Mouse (Mus musculus) right cerebral cortex, postnatal 14 days (tissue): ENCODE measurements around the gene Saa3.
"Not testable (repeated sequence)": the region's sequence is repeated elsewhere in the genome, so short reads cannot be mapped to it uniquely, and the experiment has no call there.

Experiments used
- DNase-seq: peaks from one replicate; pipeline ENCODE4 v3.0.0; 2022

Gene Saa3

DNA sequence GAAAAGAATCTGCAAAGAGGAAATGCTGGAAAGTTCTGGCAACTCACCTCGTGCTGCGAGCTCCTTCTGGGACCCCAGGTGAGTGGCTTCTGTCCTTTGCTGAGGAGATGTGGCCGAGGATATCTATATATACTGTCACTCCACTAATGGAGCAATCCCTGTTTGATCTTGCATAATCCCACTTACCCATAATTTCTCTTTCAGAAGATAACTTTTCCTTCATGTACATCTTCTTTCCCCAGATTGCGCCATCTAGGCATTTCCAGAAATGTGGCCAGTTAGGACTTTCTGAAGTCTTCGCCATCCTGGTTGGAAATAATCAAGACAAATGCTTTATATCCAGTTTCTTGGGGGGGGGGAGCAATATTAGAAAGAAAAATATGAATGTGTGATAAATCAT, at the start of gene Saa3:
Gene Saa3 (minus strand): TSS at position 101 of the 400 bp plus-strand sequence.
- DNase-seq = no peak

DNA sequence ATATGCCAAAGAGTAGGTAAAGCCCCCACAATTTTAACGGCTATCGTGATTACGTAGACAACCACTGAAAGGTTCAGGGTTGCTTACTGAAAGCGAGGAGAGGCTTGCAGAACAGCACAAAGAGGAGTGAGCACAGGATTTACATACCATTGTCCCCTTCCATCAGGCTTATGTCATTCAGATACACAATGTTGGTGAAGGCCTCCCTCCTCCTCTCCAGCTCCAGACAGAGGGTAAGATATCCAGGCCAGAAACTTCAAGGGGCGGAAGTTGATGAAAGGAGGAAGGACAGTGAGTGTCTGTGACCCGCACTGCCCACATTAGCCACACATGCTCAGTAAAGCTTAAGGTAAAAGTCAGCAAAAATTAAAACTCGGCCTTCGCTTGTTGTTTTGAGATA, 49.2 kb upstream of the Saa3 start:
- DNase-seq = no peak

DNA sequence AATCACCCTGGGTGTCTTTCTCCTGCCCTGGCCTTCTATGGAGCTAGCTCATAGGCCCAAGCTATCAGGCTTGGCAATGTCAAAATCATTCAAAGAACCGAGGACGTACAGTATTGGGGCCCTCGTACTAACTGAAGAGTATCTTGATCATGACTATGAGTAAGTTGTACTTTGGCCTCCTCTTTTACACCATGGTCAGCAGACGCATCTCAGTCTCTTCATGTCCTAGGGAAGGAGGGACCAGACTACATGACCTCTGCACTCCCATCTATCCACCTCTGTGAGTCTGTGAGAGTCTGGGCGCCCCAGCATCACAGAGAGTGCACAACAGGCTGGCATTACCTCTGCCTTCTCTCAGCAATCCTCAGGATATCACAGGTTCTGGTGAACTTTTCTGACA, 47.1 kb upstream of the Saa3 start:
- no peak for DNase-seq

DNA sequence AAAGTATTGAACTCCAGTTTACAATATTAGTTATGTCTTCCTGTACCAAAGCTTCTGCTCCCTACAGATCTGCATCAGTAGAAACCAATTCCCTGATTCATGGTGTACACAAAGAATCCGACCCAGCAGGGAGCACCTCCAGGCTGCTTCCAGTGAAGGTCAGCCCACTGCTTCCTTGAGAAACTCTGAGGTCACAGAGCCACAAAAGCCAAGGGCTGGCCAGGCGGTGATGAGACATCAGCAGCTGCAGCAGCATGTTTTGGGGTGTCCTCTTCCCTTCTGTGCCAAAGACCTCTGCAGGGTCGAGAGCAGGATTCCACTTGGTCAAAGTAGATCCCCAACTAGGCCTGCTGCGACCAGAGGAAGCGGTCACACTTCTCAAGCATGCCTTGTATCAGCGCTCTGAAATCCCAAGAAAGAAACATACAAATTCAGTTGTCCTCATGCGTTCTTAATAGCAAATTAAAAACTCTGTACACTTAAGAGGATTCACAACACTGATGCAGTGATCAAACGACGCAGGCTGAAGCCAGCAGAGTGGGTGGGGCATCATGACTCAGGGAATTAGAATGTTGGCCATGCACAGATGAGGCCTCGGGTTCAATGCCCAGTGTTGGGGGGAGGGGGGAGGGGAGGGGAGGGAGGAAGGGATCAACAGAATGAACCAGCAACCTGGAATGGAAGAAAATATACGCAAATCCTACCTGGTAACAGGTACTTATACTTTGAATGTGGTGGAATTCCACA, 45.7 kb upstream of the Saa3 start:
- no peak for DNase-seq

DNA sequence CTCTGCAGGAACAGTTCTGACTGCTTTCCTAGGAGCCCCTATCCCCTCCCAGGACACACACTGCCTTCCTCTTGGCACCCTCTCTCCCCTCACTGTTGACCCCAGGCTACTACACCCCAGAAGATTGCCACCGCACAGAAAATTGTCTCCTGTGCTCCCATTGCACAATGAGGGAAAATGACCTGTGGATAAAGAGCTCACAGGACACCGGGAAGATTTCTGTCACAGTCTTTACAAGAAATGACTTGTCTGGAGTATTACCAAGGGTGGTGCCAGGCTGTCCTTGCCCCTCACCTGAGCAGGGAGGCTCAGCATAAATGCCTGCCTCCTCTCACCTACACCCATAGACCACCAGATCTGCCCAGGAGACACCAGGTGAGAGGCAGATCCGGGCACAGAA, 36.0 kb upstream of the Saa3 start, which contains the start of gene Saa2:
Gene Saa2 (plus strand): TSS at position 301 of the 400 bp plus-strand sequence.
- no peak for DNase-seq

DNA sequence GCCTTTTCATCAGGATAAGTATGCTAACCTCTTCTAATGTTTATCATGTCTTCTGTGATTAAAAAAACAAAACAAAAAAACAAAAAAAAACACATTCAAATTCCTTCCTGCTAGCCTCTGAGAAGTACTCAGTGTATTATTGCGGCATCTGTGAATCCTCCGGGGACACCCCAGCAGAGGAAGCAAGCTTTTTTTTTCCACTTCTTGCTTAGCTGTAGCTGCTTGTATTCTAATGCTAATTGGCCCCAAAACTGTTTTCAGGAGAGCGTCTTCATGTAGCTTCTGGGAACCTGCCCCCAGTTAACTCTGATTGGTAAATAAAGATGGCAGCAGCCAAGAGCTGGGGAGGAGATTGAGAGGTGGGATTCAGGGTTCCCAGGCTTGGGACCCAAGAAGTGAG, 33.0 kb upstream of the Saa3 start:
- DNase-seq = no peak

DNA sequence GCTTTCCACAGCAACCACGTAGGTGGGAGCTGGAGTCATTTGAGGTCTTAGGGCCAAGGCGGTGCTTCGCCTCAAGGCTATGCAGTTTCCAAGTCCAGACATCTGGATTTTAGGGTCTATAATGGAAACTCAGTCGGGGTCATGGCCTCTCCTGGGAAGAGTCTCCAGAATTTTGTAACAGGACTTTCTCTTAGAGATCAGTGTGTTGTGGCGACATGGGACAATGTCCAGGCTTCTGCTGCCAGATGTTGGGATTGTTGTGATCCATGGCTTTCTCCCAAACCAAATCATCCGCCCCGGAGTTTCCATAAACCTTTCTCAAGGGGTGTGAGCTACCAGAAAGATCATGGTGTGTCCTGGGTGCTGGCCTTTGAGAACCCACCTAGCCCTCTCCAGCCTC, 30.9 kb upstream of the Saa3 start:
- DNase-seq = no peak

DNA sequence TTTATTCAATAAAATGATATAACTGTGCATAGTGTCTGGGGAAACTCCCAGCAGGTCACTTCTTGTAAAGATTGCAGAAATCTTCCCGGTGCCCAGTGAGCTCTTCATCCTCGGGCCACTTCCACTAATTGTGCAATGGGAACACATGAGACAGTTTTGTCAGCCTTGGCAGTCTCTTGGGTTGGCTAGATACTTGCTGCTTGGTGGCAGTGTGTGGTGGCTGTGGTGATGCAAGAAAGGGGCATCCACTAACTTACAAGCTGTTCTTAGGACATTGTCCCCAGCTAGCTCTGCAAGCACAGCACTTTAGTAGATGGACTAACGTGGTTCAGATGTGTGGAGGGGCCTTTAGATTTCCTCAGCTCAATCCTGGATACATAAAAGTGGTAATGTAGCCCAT, 30.3 kb upstream of the Saa3 start:
- no peak for DNase-seq

DNA sequence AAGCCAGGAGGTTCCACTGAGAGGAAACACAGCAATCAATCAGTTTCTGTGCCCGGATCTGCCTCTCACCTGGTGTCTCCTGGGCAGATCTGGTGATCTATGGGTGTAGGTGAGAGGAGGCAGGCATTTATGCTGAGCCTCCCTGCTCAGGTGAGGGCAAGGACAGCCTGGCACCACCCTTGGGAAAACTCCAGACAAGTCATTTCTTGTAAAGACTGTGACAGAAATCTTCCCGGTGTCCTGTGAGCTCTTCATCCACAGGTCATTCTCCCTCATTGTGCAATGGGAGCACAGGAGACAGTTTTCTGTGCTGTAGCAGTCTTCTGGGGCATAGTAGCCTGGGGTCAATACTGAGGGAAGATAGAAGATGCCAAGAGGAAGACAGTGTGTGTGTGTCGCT, 27.4 kb upstream of the Saa3 start, which contains the start of gene Saa1:
Gene Saa1 (minus strand): TSS at position 101 of the 400 bp plus-strand sequence.
- DNase-seq = not testable (repeated sequence)

DNA sequence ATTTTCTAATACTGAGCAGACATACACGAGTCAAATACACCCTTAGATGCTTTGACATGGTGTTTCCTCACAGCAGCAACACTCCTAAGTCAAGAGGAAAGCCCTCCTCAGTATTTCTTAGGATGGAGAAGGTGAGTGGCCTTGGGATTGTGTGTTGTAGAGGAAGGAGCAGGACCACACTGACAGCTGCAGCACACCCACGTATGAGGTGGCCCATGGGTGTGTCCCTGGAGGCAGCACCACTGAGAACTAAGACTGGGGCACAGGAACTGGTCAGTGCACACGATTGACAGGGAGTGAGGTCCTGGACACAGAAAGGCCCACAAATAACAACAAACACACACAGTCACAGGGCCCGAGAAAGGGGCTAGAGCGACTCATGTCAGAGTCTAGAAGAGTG, 24.5 kb upstream of the Saa3 start:
- DNase-seq = not testable (repeated sequence)

DNA sequence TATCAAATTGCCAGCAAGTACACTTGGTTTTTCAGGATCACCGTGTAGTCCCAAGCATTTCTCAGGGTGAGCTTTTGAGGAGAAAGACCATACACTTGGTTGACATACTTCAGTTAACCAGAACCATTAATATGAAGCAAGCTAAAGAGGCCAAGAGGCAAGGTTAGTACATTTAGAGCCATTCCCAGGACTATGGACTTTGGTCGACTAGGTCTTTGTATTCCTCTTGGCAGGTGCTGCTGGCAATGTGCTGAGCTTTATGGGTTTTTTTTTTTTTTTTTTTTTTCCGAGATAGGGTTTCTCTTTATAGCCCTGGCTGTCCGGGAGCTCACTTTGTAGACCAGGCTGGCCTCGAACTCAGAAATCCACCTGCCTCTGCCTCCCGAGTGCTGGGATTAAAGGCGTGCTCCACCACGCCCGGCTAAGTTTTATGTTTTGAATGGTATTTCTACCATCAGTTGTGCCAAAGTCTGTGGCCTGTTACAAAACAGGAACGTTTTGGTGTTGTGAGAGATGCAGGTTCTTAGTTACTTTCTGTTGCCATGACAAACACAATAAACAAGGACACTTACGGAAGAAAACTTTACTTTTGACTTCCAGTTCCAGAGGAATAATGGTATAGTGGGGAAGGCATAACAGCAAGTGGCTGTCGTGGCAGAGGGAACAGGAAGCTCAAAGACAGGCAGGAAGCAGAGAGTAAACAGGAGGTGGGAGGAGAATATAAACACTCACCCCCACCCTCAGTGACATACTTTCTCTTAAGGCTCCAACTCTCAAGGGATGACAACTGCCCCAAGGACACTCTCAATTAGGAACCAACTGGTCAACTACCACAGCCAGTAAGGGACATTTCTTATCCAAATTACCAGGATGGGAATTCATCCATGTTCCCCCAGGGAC, 23.3 kb upstream of the Saa3 start:
- DNase-seq = no peak

DNA sequence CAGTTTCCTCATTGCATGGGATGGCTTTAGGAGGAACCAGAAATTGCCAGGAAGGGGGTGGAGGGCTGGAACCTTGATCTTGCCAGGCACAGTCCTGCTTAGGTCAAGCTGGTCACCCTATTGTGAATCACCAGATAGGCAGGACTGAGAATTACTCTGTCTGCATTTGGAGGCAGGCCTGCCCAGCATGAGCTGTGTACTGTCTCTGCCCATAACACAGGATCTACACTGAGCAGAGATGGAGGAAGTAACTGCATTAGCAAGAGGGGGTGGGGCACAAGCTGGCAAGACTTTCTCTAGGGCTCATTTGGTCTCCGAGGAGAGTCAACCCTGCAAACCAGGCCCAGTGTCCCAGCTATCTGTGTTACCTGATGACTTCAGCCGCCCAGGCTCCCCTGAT, 19.5 kb upstream of the Saa3 start:
- no peak for DNase-seq

DNA sequence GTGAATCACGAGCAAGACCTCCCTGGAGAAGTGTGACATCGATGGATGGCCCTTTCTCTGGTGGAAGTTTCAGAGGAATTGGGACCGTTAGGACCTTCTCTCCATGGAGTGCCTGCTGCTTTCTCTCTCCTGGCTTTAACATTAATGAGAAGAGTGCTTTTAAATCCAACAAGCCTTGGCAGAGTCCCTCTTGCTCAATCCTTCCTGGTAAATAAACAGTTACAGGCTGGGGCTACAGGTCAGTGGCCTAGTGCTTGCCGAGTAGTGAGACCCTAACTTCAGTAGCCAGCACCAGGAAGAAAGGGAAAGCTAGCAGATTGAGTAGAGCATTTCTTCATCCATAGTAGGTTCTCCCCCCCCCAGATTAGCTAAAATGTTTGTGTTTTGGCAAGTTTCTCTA, 17.0 kb upstream of the Saa3 start, which contains the start of gene Saa4:
Gene Saa4 (minus strand): TSS at position 146 of the 400 bp plus-strand sequence.
- no peak for DNase-seq

DNA sequence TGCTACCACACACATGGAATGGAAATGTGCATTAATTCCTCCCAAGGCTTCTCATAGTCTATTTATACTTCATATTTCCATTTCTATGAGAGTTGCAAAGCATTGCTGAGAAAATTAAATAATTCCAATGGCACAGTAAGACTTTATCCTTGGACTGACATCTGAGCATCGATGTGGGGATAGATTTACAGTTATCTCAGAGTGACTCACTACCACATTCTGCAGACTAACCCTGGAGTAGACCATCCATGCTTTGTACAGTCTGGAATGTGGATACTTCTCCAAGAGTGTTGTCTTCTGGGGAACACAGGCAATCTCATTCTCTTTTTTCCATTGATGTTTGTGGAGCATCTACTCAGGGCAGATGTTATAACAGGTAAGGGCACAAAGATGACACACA, 12.1 kb upstream of the Saa3 start:
- no peak for DNase-seq

DNA sequence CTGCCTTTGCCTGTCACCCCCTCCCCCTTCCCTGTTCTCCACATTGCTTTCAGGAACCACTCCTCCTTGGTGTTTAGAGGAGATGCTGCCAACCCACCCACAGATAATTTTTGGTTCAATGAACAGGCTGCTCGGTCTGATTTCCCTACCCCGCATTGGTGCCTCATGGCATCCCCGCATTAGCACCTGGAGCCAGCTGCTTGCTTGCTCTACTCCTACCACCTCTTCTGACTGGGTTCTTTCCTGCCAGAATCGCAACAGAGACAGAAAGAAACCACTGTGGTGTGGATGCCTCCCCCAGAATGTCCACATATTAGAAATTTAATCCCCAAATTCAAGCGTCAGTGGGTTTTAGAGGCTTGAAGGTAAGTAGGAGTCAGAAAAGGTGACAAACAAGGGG, 8.9 kb upstream of the Saa3 start:
- DNase-seq = no peak

DNA sequence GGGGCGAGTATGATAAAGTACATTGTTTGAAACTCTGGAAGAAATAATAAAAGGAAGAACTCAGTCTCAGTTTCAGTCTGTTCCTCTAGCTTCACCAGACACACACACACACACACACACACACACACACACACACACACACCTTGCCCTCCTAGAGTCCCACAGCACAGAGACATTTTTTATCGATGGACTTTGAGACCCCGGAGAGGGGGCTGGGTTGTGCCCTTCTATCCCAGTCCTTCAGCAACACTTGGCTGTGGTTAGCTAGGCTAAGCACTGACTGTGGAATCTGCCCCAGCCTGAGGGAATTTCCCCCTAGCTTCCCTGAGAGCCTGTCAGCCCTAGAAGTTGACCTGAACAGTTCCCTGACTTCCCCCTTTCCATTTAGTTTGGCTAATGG, 8.3 kb upstream of the Saa3 start:
- DNase-seq = no peak

DNA sequence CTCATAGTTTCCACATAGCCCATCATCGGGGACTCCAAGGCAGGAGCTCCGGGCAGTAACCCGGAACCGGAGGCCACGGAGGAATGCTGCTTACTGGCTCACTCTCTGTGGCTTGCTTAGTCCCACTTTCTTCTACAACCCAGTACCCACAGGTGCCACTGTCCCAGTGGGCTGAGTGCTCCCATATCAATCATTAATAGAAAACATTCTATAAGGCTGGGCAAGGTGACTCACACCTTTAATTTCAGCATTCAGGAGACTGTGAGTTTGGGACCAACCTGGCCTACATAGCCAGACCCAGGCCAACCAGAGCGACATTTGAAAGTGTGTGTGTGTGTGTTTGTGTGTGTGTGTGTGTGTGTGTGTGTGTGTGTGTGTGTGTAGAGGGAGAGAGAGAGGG, 7.9 kb upstream of the Saa3 start:
- no peak for DNase-seq

DNA sequence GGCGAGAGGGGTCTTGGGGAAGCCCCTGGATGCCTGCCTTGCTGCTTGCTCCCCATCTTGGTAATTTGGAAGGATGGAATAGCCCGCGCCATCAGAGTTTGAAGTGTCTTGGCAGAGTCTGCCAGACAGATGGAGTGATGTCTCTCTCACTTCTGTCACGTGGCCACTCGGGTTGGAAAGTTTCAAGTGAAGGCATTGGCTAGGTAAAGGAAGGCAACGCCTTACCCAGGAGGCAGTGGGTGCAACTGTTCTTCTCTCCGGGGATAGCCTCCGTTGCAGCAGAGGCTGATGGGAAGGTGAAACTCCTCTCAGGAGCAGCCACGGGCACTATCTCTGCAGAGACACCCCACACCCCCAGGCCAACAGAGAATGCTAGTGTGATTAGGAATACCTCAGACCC, 5.0 kb upstream of the Saa3 start:
- DNase-seq = no peak

DNA sequence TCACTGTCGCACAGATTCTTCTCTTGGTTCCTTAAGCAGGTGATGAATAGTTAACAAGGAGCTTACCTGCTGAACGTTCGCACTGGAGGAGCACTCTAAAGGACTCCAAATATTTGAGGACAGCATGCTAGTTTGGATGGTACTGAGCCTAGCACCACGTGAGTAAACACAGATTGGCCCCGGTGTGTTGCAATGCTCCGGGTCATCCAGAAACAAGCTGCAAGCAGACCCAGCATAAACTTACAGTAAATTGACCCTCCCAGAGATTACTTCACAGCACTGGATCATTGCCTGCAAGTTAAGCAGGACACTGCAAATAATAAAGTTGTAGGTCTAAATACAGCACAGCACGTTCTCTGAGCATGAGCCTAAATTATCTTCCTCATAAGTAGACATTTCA, 4.0 kb upstream of the Saa3 start:
- no peak for DNase-seq

DNA sequence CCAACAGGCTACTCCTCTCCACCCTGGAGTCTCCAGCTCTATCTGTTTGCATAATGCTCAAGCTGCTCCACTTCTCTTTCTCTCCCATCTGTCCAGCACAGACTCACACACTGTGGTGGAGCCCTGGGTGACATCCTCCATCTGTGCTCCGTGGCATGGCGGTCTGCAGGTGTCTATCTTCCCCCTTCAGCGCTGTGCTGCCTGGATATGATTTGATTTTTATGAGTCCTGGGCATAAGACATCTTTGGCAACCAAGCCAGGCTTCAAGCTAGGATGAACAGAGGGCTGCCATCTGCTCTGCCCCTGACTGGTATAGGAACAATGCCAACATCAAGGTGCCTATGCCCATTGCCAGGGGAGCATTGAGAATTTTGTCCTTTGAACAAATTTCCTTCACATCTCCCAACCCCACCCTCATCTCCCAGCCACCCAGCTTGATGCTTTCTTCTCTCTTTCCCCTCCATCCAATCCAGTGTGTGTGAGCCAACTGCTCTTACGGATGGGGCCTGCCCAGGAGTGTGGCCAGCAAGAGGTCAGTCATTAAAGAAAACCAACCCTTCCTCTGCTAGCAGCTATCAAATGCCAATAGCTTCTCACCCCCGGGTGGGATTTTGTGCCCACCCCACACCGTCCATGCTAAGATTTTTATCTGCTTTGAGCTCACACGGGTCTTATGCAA, 3.2 kb upstream of the Saa3 start:
- DNase-seq = no peak

DNA sequence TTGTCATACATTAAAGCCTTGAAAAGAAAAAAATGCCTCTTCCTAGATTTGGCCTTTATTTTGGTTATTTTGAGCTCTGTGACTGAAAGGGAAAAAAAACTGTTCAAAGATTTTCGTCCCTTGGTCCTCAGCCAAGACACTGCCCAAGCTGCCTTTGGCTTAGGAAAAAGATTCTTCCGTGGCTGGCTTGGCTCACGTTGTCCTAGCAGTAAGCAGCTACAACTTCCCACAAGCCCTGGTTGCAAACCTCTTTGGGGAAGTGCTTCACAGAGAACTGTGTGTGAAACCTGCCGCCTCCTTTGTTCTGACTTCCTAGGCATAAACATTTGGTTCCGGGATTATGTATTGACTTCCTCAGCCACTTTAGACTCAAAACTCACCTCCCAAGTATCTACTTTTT, 1.4 kb upstream of the Saa3 start:
- no peak for DNase-seq

DNA sequence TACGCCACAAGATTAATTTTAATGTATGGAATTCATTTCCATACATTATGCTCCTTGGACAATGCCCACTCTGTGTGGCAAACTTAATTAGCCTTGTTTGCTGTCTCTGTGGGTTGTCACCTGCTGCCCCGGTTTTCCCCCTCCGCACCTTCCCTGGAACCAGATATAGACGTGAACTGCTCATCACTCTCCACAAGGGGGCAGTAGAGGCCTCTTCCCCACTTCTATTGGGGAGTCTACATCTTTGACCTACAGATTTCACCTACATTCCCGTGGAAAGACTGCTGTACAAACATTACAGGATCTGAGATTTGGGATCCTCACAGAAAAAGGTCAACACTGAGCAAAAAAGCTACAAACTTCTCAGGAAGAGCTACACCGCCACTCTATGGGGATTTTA, 982 bp downstream of the Saa3 start:
- DNase-seq = peak; percentile 54

DNA sequence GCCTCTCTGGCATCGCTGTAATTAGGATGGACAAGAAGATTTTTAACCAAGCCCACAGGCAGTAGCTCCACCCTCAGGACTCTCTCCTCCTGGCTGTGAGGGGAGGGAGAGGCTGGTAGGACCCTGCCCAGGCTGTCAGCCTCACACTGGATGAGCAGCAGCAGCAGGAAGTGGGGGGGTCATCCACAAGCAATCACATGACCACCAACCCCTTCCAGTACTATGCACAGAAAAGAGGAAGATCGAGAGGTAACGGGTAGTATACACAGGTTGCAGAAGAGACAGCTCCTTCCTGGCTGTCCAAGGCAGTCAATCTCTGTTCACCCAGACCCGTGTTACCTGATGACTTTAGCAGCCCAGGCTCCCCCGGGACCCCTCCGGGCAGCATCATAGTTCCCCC, 3.2 kb downstream of the Saa3 start:
- DNase-seq = no peak
